Mouse (Mus musculus): ENCODE measurements around the gene Kcnn1.

Gene Kcnn1

GRCm38 (mm10) chr8:70812885-70813284, 50.2 kb downstream of the Kcnn1 start:
- no peak for DNase-seq (ENCODE audit: low spot score)

DNA sequence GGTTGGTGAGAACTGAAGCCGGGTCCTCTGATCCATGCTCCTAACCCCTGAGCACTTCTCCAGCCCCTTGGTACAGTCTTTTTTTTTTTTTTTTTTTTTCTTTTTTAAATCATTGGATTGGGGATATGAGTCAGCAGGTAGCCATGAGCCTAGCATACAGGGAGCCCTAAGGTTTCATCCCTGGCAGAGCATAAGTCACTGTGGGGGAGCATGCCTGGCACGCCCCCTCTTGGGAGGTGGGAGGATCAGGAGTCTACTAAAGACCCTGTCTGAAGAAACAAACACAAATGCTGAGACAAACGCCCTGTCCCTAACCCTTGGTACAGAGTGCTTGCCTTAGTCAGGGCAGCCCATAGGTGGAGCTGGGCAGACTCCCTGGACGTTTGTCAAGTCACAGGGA, 51.0 kb downstream of the Kcnn1 start:
- no peak for DNase-seq (ENCODE audit: low spot score)

DNA sequence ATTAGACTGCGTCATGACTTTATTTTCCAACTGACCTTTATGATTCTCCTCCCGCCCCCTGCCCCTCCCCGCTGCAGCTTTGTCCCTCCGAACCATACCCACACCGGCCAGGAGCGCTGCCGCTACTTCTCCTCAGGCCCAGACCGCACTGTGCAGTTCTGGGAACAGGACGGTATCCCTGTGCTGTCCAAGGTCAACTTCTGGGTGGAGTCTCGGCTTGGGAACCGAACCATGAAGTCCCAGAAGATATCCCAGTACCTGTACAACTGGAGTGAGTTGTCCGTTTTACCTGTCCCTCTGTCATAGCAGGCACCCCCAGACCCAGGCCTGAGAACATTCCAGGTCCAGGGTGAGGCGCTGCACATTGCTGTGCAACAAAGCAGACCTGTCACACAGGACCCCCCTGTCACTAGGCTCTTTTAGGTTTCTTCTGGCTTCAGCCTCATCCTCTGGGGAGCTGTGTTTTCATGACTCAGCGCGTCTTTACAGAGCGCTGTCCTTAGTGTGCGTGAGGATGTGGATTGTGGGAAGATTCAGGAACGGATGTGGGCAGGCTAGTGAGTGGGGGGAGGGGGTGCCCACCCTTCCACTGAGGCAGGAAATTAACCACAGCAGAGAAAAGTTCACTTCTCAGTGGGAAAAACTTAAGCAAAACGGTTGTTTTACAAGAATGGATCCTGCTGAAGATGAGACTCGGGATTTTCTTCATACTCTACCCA, 51.9 kb downstream of the Kcnn1 start:
- DNase-seq (ENCODE audit: low spot score), result no peak

- no peak for DNase-seq (ENCODE audit: low spot score)
Measured at GRCm38 (mm10) chr8:70808955-70809701, 53.9 kb downstream of the Kcnn1 start.

GRCm38 (mm10) chr8:70808239-70808638, 54.8 kb downstream of the Kcnn1 start, which contains the start of gene Il12rb1:
Il12rb1 (plus strand) TSS chr8:70808449.
- DNase-seq (ENCODE audit: low spot score), result no peak

GRCm38 (mm10) chr8:70807304-70807703, 55.8 kb downstream of the Kcnn1 start:
- DNase-seq (ENCODE audit: low spot score), result no peak

DNA sequence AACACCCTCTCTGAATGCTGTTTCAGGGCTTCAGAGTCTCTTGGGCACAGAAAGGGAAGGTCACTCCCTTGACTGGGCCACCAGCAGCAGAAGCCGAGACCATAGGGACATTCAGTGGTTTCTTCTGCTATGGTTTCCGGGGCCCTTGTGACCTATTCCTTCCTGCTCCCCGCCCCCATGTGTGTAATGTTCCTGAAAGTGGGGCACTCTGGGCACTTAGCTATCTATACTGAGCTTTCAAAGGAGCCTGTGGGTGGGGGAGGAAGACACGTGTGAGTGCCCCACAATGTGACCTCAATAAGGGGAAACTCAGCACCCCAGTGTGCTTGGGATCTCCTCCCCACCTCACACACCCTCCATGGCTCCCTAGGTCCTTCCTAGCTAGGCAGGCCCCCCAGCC, 56.5 kb downstream of the Kcnn1 start:
- DNase-seq (ENCODE audit: low spot score), result no peak

DNA sequence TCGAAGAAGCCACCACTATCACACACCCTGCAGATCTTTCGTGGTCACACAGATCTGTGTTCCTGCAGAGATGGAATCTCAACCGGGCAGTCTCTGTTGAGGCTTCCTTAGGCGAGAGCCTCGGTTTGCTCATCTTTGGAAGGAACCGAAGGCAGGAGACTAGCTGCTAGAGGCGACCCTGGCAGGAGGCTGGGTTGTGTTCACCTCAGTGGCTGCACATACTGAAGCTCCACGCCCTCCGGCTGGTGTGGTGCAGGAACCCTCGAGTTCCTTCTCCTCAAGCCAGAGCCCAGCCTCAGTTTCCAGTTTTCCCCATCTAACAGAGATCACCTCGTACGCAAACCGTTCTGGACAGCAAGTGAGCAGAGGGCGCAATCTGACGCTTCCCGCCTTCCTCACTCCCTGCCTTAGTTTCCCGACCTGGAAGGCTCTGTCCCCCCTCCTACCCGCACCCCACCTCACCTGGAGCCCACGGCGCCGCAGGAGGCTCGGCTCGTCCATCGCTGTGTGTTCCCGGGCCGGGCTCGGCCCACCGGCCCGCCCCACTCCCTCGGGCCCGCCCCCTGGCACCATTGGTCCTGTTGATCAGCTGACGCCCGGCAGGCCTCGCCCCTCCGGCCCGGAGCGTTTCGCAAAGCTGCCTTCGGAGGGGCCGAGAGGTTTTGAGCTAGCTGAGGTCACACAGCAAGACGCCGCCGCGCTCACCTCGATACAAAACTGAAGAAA, 58.4 kb downstream of the Kcnn1 start, which contains the start of gene Mast3:
Gene Mast3 (minus strand): TSS at position 574 of the 726 bp plus-strand sequence.
- DNase-seq (ENCODE audit: low spot score), result peak; percentile 91

- DNase-seq (ENCODE audit: low spot score), result no peak
Measured at GRCm38 (mm10) chr8:70803761-70804480, 59.1 kb downstream of the Kcnn1 start.

- no peak for DNase-seq (ENCODE audit: low spot score)
Measured at GRCm38 (mm10) chr8:70802786-70803510, 60.1 kb downstream of the Kcnn1 start.

- DNase-seq (ENCODE audit: low spot score), result no peak
Measured at GRCm38 (mm10) chr8:70801830-70802229, 61.2 kb downstream of the Kcnn1 start.

DNA sequence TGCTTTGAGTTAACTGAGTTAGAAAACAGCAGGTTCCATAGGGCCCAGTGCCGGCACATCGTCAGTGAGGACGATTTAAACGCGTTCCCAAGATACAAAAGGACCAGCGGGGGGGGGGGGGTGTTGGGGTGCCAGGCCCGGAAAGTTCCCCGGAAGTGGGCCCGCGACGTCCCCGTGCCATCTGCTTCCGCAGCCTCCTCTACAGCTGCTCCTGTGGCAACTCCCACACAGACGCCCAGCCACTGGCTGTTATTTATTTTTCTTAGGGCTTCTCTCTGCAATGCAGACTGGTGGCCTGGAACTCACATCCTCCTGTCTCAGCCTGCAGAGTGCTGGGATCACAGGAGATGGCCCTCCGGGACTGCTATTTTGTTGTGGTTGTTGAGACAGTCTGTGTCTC, 61.9 kb downstream of the Kcnn1 start:
- DNase-seq (ENCODE audit: low spot score), result no peak

DNA sequence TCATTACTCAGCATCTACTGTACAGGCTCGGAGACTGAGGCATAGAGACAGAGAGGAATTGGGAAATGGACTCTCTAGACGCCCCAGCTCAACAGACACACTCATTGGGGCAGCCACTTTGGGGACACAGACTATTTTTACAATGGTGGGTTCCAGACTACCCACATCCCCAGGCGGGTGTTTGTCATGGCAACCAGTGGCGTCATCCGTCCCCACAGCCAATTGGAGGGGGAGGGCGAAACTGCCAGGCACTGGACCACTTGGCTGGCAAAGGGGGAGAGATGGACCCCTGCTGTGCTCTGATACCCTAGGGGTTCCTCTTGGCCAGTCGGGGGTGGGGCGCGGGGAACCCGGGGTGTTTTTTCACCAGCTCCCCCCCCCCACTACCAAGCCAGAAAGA, 62.4 kb downstream of the Kcnn1 start:
- no peak for DNase-seq (ENCODE audit: low spot score)

DNA sequence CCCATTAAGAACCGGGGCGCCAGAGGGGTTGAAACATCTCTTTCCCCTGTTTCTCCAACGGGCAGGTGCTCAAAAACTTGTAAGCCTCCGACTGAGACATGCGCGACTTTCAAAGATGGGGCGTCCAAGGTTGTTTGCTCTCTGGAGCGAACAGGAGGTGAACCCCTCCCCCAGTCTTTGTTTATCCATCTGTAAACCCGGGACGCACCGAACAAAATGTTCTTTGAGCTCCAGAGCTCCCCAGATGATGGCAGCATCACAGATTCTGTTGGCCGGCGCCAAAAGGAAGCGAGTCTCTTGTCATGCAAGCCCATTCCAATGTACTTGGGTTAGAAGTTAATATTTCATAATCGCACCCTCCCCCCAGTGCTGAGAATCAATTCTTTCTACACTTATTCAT, 64.8 kb downstream of the Kcnn1 start:
- no peak for DNase-seq (ENCODE audit: low spot score)

- DNase-seq (ENCODE audit: low spot score), result peak; percentile 95
Measured at GRCm38 (mm10) chr8:70797081-70798070, 65.7 kb downstream of the Kcnn1 start.

- DNase-seq (ENCODE audit: low spot score), result peak; percentile 37
Measured at GRCm38 (mm10) chr8:70796403-70797080, 66.5 kb downstream of the Kcnn1 start.

DNA sequence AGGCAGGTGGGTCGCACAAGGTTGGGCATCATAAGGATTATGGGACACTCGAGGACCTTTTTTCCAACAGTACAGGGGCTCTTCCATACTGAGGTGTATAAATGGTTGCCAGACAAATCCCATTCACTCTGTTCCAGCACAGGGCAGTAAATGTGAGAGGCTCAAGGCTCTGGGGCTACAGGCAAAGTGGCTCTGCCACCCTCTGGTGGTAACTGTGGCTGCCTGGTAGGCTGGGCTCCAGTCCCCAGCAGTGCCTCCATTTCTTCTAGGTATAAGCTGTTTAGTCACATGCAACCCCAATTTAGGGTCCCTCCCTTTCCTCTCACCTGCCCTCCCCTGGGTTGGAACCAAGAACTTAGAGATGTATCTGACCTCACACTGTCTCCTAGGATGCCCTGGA, 67.7 kb downstream of the Kcnn1 start:
- no peak for DNase-seq (ENCODE audit: low spot score)

GRCm38 (mm10) chr8:70794215-70794614, 68.8 kb downstream of the Kcnn1 start:
- DNase-seq (ENCODE audit: low spot score), result no peak

- DNase-seq (ENCODE audit: low spot score), result peak; percentile 79
Measured at GRCm38 (mm10) chr8:70792700-70793099, 70.4 kb downstream of the Kcnn1 start.
